Mouse (Mus musculus): ENCODE measurements around the gene Slc50a1. TPM values are rescaled to one million over a fixed set of nuclear protein-coding genes. Genes with fewer than 3 reads are reported as not detected.

Gene Slc50a1
- polyA plus RNA-seq, 1 experiment from 2014 or later, result 36.2 TPM

- Histone ChIP-seq H3K9ac (peak within 1 kb of the TSS; percentile 46), H3K4me1 (replicated peaks) (peaks cover 56% of the 10 kb centered on the region), H3K27me3 (no peaks in the 10 kb centered on the region), H3K4me3 (peak within 1 kb of the TSS; percentile 41), H3K36me3 (no peaks in the 10 kb centered on the region), H3K9me3 (no peaks in the 10 kb centered on the region), H3K27ac (replicated peaks) (peak within 1 kb of the TSS; percentile 84), H3K4me2 (peak within 1 kb of the TSS; percentile 67)
- 2% methylated on average over 21 of the region's 21 CpGs for WGBS
- ATAC-seq (ENCODE audit: low FRiP score, low read depth), result no peak
Measured at GRCm38 (mm10) chr3:89226900-89227299, 43.5 kb downstream of the Slc50a1 start, which contains the start of gene Mtx1. Gene Mtx1, minus strand, starts transcription at chr3:89227088.

- 9% methylated on average over 11 of the region's 11 CpGs for WGBS
- peaks cover 56% of the 10 kb centered on the region for H3K4me1 ChIP-seq (replicated peaks)
- peak overlapping the region; percentile 41 for H3K4me3 ChIP-seq
- peak overlapping the region; percentile 84 for H3K27ac ChIP-seq (replicated peaks)
- H3K4me2 ChIP-seq, result peak overlapping the region; percentile 67
- H3K9me3 ChIP-seq, result no peaks in the 10 kb centered on the region
- ATAC-seq (ENCODE audit: low FRiP score, low read depth), result no peak
- H3K36me3 ChIP-seq, result no peaks in the 10 kb centered on the region
- peak overlapping the region; percentile 46 for H3K9ac ChIP-seq
- H3K27me3 ChIP-seq, result no peaks in the 10 kb centered on the region
Measured at GRCm38 (mm10) chr3:89226361-89226760, 44.0 kb downstream of the Slc50a1 start.

GRCm38 (mm10) chr3:89225918-89226317 is 44.5 kb downstream of the Slc50a1 start:
- ATAC-seq (ENCODE audit: low FRiP score, low read depth), result peak; percentile 65
- 5% methylated on average over 4 of the region's 4 CpGs for WGBS
- Histone ChIP-seq H3K27ac (replicated peaks) (peak overlapping the region; percentile 84), H3K27me3 (no peaks in the 10 kb centered on the region), H3K9ac (peak overlapping the region; percentile 46), H3K9me3 (no peaks in the 10 kb centered on the region), H3K4me3 (peak overlapping the region; percentile 41), H3K4me2 (peak overlapping the region; percentile 67), H3K4me1 (replicated peaks) (peaks cover 56% of the 10 kb centered on the region), H3K36me3 (no peaks in the 10 kb centered on the region)

- ATAC-seq (ENCODE audit: low FRiP score, low read depth), result no peak
- Histone ChIP-seq H3K36me3 (no peaks in the 10 kb centered on the region), H3K27ac (replicated peaks) (peak overlapping the region; percentile 84), H3K9ac (peak overlapping the region; percentile 31), H3K4me3 (peak overlapping the region; percentile 41), H3K4me2 (peak overlapping the region; percentile 67), H3K27me3 (no peaks in the 10 kb centered on the region), H3K9me3 (no peaks in the 10 kb centered on the region), H3K4me1 (replicated peaks) (peaks cover 56% of the 10 kb centered on the region)
- WGBS, result 22% methylated on average over 12 of the region's 12 CpGs
Measured at GRCm38 (mm10) chr3:89225321-89225815, 45.0 kb downstream of the Slc50a1 start.

- H3K4me3 ChIP-seq, result peak overlapping the region; percentile 41
- peak overlapping the region; percentile 67 for H3K4me2 ChIP-seq
- H3K9me3 ChIP-seq, result no peaks in the 10 kb centered on the region
- H3K36me3 ChIP-seq, result no peaks in the 10 kb centered on the region
- peak overlapping the region; percentile 31 for H3K9ac ChIP-seq
- no peaks in the 10 kb centered on the region for H3K27me3 ChIP-seq
- WGBS, result 28% methylated on average over 11 of the region's 11 CpGs
- peak overlapping the region; percentile 84 for H3K27ac ChIP-seq (replicated peaks)
- no peak for ATAC-seq (ENCODE audit: low FRiP score, low read depth)
- H3K4me1 ChIP-seq (replicated peaks), result peaks cover 58% of the 10 kb centered on the region
Measured at GRCm38 (mm10) chr3:89224796-89225195, 45.6 kb downstream of the Slc50a1 start.

- Histone ChIP-seq H3K4me3 (no peak overlapping the region), H3K4me1 (replicated peaks) (peaks cover 34% of the 10 kb centered on the region), H3K36me3 (no peaks in the 10 kb centered on the region), H3K9ac (no peak overlapping the region), H3K9me3 (no peaks in the 10 kb centered on the region), H3K27me3 (no peaks in the 10 kb centered on the region), H3K4me2 (no peak overlapping the region), H3K27ac (replicated peaks) (no peak overlapping the region)
- no peak for ATAC-seq (ENCODE audit: low FRiP score, low read depth)
- 58% methylated on average over 5 of the region's 5 CpGs for WGBS
Measured at GRCm38 (mm10) chr3:89221167-89221566, 49.2 kb downstream of the Slc50a1 start.

GRCm38 (mm10) chr3:89219546-89219945 is 50.8 kb downstream of the Slc50a1 start:
- no peaks in the 10 kb centered on the region for H3K9me3 ChIP-seq
- H3K4me1 ChIP-seq (replicated peaks), result peaks cover 34% of the 10 kb centered on the region
- ATAC-seq (ENCODE audit: low FRiP score, low read depth), result no peak
- H3K4me2 ChIP-seq, result no peak overlapping the region
- 0 out of 2 replicates have a peak overlapping the region, but pooled peaks have one; percentile 4 for H3K27ac ChIP-seq (replicated peaks)
- H3K27me3 ChIP-seq, result no peaks in the 10 kb centered on the region
- H3K9ac ChIP-seq, result no peak overlapping the region
- H3K4me3 ChIP-seq, result no peak overlapping the region
- WGBS, result 41% methylated on average over 8 of the region's 8 CpGs
- H3K36me3 ChIP-seq, result no peaks in the 10 kb centered on the region

- H3K27ac ChIP-seq (replicated peaks), result no peak overlapping the region
Measured at GRCm38 (mm10) chr3:89218271-89218670, 52.1 kb downstream of the Slc50a1 start.

More at GRCm38 (mm10) chr3:89218271-89218670, 52.1 kb downstream of the Slc50a1 start:
- H3K9ac ChIP-seq, result no peak overlapping the region
- no peaks in the 10 kb centered on the region for H3K27me3 ChIP-seq
- H3K4me1 ChIP-seq (replicated peaks), result peaks cover 27% of the 10 kb centered on the region
- no peaks in the 10 kb centered on the region for H3K36me3 ChIP-seq
- H3K9me3 ChIP-seq, result no peaks in the 10 kb centered on the region
- no peak for ATAC-seq (ENCODE audit: low FRiP score, low read depth)
- no peak overlapping the region for H3K4me2 ChIP-seq
- 83% methylated on average over 1 of the region's 1 CpGs for WGBS
- H3K4me3 ChIP-seq, result no peak overlapping the region

MicroRNAs within 50 kb of the gene (microRNA counts, 519-probe panel; counts per million panel counts)
- 2,719 counts per million, percentile 51 among the panel's probes with 10 or more counts for microRNA mmu-miR-92b

Small RNA genes lying within 50 kb of the gene (microRNA-seq; reads per million reads assigned to microRNA genes)
- gene Mir92b, result 3,555 reads per million, percentile 89 among the genes with 10 or more reads in this experiment

Other genes starting within 250 kb of the Slc50a1 start
- gene Rusc1, start 177.3 kb downstream of the Slc50a1 start, polyA plus RNA-seq (2015; fragmentation: Nextera tagmentation; extraction: Ambion mirVana), result 111 and 120 TPM in 2 replicates
- gene Gm43738, start 169.5 kb downstream of the Slc50a1 start, polyA plus RNA-seq (2015; fragmentation: Nextera tagmentation; extraction: Ambion mirVana), result not detected in 2 replicates
- 465 and 483 TPM in 2 replicates for gene Fdps, start 168.6 kb downstream of the Slc50a1 start, polyA plus RNA-seq (2015; fragmentation: Nextera tagmentation; extraction: Ambion mirVana)
- 0.09 TPM in 2 replicates for gene Pklr, start 134.4 kb downstream of the Slc50a1 start, polyA plus RNA-seq (2015; fragmentation: Nextera tagmentation; extraction: Ambion mirVana)
- gene Hcn3, start 110.4 kb downstream of the Slc50a1 start, polyA plus RNA-seq (2015; fragmentation: Nextera tagmentation; extraction: Ambion mirVana), result 51.9 and 59.2 TPM in 2 replicates
- 20.0 and 22.6 TPM in 2 replicates for gene Clk2, start 105.8 kb downstream of the Slc50a1 start, polyA plus RNA-seq (2015; fragmentation: Nextera tagmentation; extraction: Ambion mirVana)
- gene Scamp3, start 93.1 kb downstream of the Slc50a1 start, polyA plus RNA-seq (2015; fragmentation: Nextera tagmentation; extraction: Ambion mirVana), result 148 and 158 TPM in 2 replicates
- 35.5 and 39.2 TPM in 2 replicates for gene Fam189b, start 87.4 kb downstream of the Slc50a1 start, polyA plus RNA-seq (2015; fragmentation: Nextera tagmentation; extraction: Ambion mirVana)
- 46.6 and 48.0 TPM in 2 replicates for gene Gba, start 67.6 kb downstream of the Slc50a1 start, polyA plus RNA-seq (2015; fragmentation: Nextera tagmentation; extraction: Ambion mirVana)
- gene Thbs3, start 55.4 kb downstream of the Slc50a1 start, polyA plus RNA-seq (2015; fragmentation: Nextera tagmentation; extraction: Ambion mirVana), result 51.5 and 51.6 TPM in 2 replicates
- 149 and 152 TPM in 2 replicates for gene Mtx1, start 43.5 kb downstream of the Slc50a1 start, polyA plus RNA-seq (2015; fragmentation: Nextera tagmentation; extraction: Ambion mirVana)
- 1.2 and 1.6 TPM in 2 replicates for gene Muc1, start 41.5 kb downstream of the Slc50a1 start, polyA plus RNA-seq (2015; fragmentation: Nextera tagmentation; extraction: Ambion mirVana)
- 196 and 211 TPM in 2 replicates for gene Krtcap2, start 24.6 kb downstream of the Slc50a1 start, polyA plus RNA-seq (2015; fragmentation: Nextera tagmentation; extraction: Ambion mirVana)
- gene Trim46, start 24.3 kb downstream of the Slc50a1 start, polyA plus RNA-seq (2015; fragmentation: Nextera tagmentation; extraction: Ambion mirVana), result 71.3 and 81.6 TPM in 2 replicates
- 80.0 and 88.4 TPM in 2 replicates for gene Dpm3, start 11.2 kb downstream of the Slc50a1 start, polyA plus RNA-seq (2015; fragmentation: Nextera tagmentation; extraction: Ambion mirVana)
- gene Efna1, start 10.6 kb upstream of the Slc50a1 start, polyA plus RNA-seq (2015; fragmentation: Nextera tagmentation; extraction: Ambion mirVana), result 8.9 and 9.1 TPM in 2 replicates
- 62.4 and 72.3 TPM in 2 replicates for gene Efna3, start 52.4 kb upstream of the Slc50a1 start, polyA plus RNA-seq (2015; fragmentation: Nextera tagmentation; extraction: Ambion mirVana)
- gene Efna4, start 67.5 kb upstream of the Slc50a1 start, polyA plus RNA-seq (2015; fragmentation: Nextera tagmentation; extraction: Ambion mirVana), result 6.0 and 7.4 TPM in 2 replicates
- 71.0 and 77.1 TPM in 2 replicates for gene Adam15, start 79.4 kb upstream of the Slc50a1 start, polyA plus RNA-seq (2015; fragmentation: Nextera tagmentation; extraction: Ambion mirVana)
- 0.09 and 0.34 TPM in 2 replicates for gene Dcst2, start 91.4 kb upstream of the Slc50a1 start, polyA plus RNA-seq (2015; fragmentation: Nextera tagmentation; extraction: Ambion mirVana)
- 0.89 and 1.1 TPM in 2 replicates for gene Dcst1, start 94.7 kb upstream of the Slc50a1 start, polyA plus RNA-seq (2015; fragmentation: Nextera tagmentation; extraction: Ambion mirVana)
- 0.82 and 0.83 TPM in 2 replicates for gene Zbtb7b, start 124.2 kb upstream of the Slc50a1 start, polyA plus RNA-seq (2015; fragmentation: Nextera tagmentation; extraction: Ambion mirVana)
- gene Lenep, start 132.2 kb upstream of the Slc50a1 start, polyA plus RNA-seq (2015; fragmentation: Nextera tagmentation; extraction: Ambion mirVana), result 0.89 TPM in 1 of 2 replicates, not detected in the other
- 33.3 and 34.9 TPM in 2 replicates for gene Flad1, start 141.3 kb upstream of the Slc50a1 start, polyA plus RNA-seq (2015; fragmentation: Nextera tagmentation; extraction: Ambion mirVana)
- 95.9 and 110 TPM in 2 replicates for gene Cks1b, start 147.8 kb upstream of the Slc50a1 start, polyA plus RNA-seq (2015; fragmentation: Nextera tagmentation; extraction: Ambion mirVana)
- 20.0 and 21.8 TPM in 2 replicates for gene Shc1, start 147.9 kb upstream of the Slc50a1 start, polyA plus RNA-seq (2015; fragmentation: Nextera tagmentation; extraction: Ambion mirVana)
- 43.1 and 45.8 TPM in 2 replicates for gene Pygo2, start 159.6 kb upstream of the Slc50a1 start, polyA plus RNA-seq (2015; fragmentation: Nextera tagmentation; extraction: Ambion mirVana)
- gene Pbxip1, start 166.1 kb upstream of the Slc50a1 start, polyA plus RNA-seq (2015; fragmentation: Nextera tagmentation; extraction: Ambion mirVana), result 18.1 and 20.4 TPM in 2 replicates
- gene Pmvk, start 184.0 kb upstream of the Slc50a1 start, polyA plus RNA-seq (2015; fragmentation: Nextera tagmentation; extraction: Ambion mirVana), result 127 and 130 TPM in 2 replicates
- gene Kcnn3, start 249.6 kb upstream of the Slc50a1 start, polyA plus RNA-seq (2015; fragmentation: Nextera tagmentation; extraction: Ambion mirVana), result 9.1 and 9.6 TPM in 2 replicates